ENCODE assay signal across 10 mouse cellular contexts in genomic region chr4:150656504-150656903, GRCm38 (mm10). TPM values are rescaled to one million over a fixed set of nuclear protein-coding genes. Genes with fewer than 3 reads are reported as not detected.
A peak's percentile ranks its signal among the peaks of the same experiment; 100 is the strongest.
DNase-seq lines count a peak whose midpoint lies in the region; TF ChIP-seq lines count a peak whose summit lies in the region.
"Had no signal": no experiment of that assay in that cellular context is flagged by ENCODE, and none has a peak within 500 bp of the region (broad histone marks: within the 10 kb centered on the region; RNA-seq: fewer than 3 reads in every experiment).

No protein-coding gene starts in this region.

- 79% methylated on average over 6 of the region's 6 CpGs for whole genome bisulfite sequencing in limb, embryonic 10.5 days

- no peak overlapping the region for H3K4me3 ChIP-seq in left cerebral cortex, adult 2 months
- no peak overlapping the region for H3K4me3 ChIP-seq in limb, embryonic 10.5 days
- H3K4me3 ChIP-seq: limb, embryonic 12.5 days had no signal

- H3K27me3 ChIP-seq in limb, embryonic 10.5 days (ENCODE audit: low read depth, poor library complexity, severe bottlenecking) = peaks cover 41% of the 10 kb centered on the region

- no peaks in the 10 kb centered on the region for H3K36me3 ChIP-seq in limb, embryonic 10.5 days
- H3K36me3 ChIP-seq: limb, embryonic 12.5 days had no signal

- intact Hi-C loops in left cerebral cortex, adult 2 months (cut with DNase I) = loop anchor here (1.0 to 5.0 kb wide), 3 partner anchors 196 to 311 kb away; partner anchors contain the start of gene Errfi1

- H3K9me3 ChIP-seq in limb, embryonic 10.5 days (replicated peaks) = no peaks in the 10 kb centered on the region

- peak; percentile 38 for TF ChIP-seq CTCF in left cerebral cortex, adult 2 months (IDR thresholded peaks at IDR 0.05)

- no peak overlapping the region for H3K27ac ChIP-seq in left cerebral cortex, adult 2 months
- H3K27ac ChIP-seq in limb, embryonic 10.5 days = no peak overlapping the region
- H3K27ac ChIP-seq: hindbrain, embryonic 14.5 days; limb, embryonic 12.5 days had no signal

- peak; percentile 48 to 67 for DNase-seq in cerebellum, postnatal 10 days
- no peak for DNase-seq in cerebellum, postnatal 4 days (ENCODE audit: low spot score in 2 of 2)
- DNase-seq in left cerebral cortex, adult 2 months (ENCODE audit: extremely low spot score in 1 of 2, low spot score in 2 of 2) = no peak
- no peak for DNase-seq in left cerebral cortex, adult 18-20 months (ENCODE audit: low spot score in 2 of 2)
- DNase-seq in MEL-GATA-1-ER (ENCODE audit: extremely low read depth, low read depth) = peak; percentile 39
- peak; percentile 40 for DNase-seq in lung, postnatal 14 days
- DNase-seq in limb, embryonic 10.5 days (ENCODE audit: low spot score) = no peak
- no peak for DNase-seq in embryo, embryonic 11 days

- H3K4me1 ChIP-seq in limb, embryonic 10.5 days = peaks cover 32% of the 10 kb centered on the region

RNA-seq across cellular contexts. Expression of gene Slc45a1, which starts 4.5 kb away (rescaled TPM):
- total RNA-seq in left cerebral cortex, adult 2 months (2021) = 10 to 100 TPM; 44.4 to 49.0 TPM
- total RNA-seq in left cerebral cortex, adult 18-20 months (2021) = 10 to 100 TPM; 49.1 to 49.4 TPM
- polyA plus RNA-seq in limb, embryonic 10.5 days (2016; fragmentation: Nextera tagmentation; extraction: Ambion mirVana) = 0.25 and 0.71 TPM in 2 replicates

Comparison
In these comparisons a context has a peak if more than half of its experiments do, and no peak if none do; other contexts are left out.
1. DNase-seq: peak in cerebellum, postnatal 10 days (2 of 2), MEL-GATA-1-ER (single experiment) and lung, postnatal 14 days (single experiment); none in cerebellum, postnatal 4 days (0 of 2), left cerebral cortex, adult 2 months (0 of 2), left cerebral cortex, adult 18-20 months (0 of 2), limb, embryonic 10.5 days (single experiment) and embryo, embryonic 11 days (single experiment).